Mouse (Mus musculus): ENCODE measurements around the gene Gm37240. TPM values are rescaled to one million over a fixed set of nuclear protein-coding genes. Genes with fewer than 3 reads are reported as not detected.

Gene Gm37240
- total RNA-seq, 2 experiments from 2014 or later = 1.4 to 2.4 TPM

- no peak for TF ChIP-seq CTCF (conservative IDR thresholded peaks at IDR 0.05)
- DNase-seq (ENCODE audit: low spot score in 2 of 2) = no peak
- Histone ChIP-seq H3K4me3 (no peak overlapping the region), H3K27ac (no peak overlapping the region)
Measured at GRCm38 (mm10) chr3:85131878-85132277, 755.4 kb downstream of the Gm37240 start.

- no peak for TF ChIP-seq CTCF (conservative IDR thresholded peaks at IDR 0.05)
- Histone ChIP-seq H3K27ac (no peak overlapping the region), H3K4me3 (no peak overlapping the region)
- no peak for DNase-seq (ENCODE audit: low spot score in 2 of 2)
Measured at GRCm38 (mm10) chr3:85128546-85128945, 758.8 kb downstream of the Gm37240 start.

GRCm38 (mm10) chr3:85126970-85127369 lies 760.3 kb downstream of the Gm37240 start:
- TF ChIP-seq CTCF (conservative IDR thresholded peaks at IDR 0.05) = no peak
- DNase-seq (ENCODE audit: low spot score in 2 of 2) = no peak
- Histone ChIP-seq H3K4me3 (no peak overlapping the region), H3K27ac (no peak overlapping the region)

- Histone ChIP-seq H3K4me3 (no peak overlapping the region), H3K27ac (no peak overlapping the region)
- DNase-seq (ENCODE audit: low spot score in 2 of 2) = no peak
- TF ChIP-seq CTCF (conservative IDR thresholded peaks at IDR 0.05) = no peak
Measured at GRCm38 (mm10) chr3:85125471-85125870, 761.8 kb downstream of the Gm37240 start.

GRCm38 (mm10) chr3:85124924-85125323 lies 762.4 kb downstream of the Gm37240 start:
- Histone ChIP-seq H3K27ac (no peak overlapping the region), H3K4me3 (no peak overlapping the region)
- no peak for TF ChIP-seq CTCF (conservative IDR thresholded peaks at IDR 0.05)
- DNase-seq (ENCODE audit: low spot score in 2 of 2) = no peak

GRCm38 (mm10) chr3:85124410-85124809 lies 762.9 kb downstream of the Gm37240 start:
- H3K4me3 ChIP-seq = no peak overlapping the region
- no peak for DNase-seq (ENCODE audit: low spot score in 2 of 2)
- H3K27ac ChIP-seq = no peak overlapping the region
- TF ChIP-seq CTCF (conservative IDR thresholded peaks at IDR 0.05) = no peak

- H3K4me3 ChIP-seq = no peak overlapping the region
- H3K27ac ChIP-seq = no peak overlapping the region
- no peak for DNase-seq (ENCODE audit: low spot score in 2 of 2)
- no peak for TF ChIP-seq CTCF (conservative IDR thresholded peaks at IDR 0.05)
Measured at GRCm38 (mm10) chr3:85117702-85118101, 769.6 kb downstream of the Gm37240 start.

- no peak for DNase-seq (ENCODE audit: low spot score in 2 of 2)
- no peak for TF ChIP-seq CTCF (conservative IDR thresholded peaks at IDR 0.05)
- Histone ChIP-seq H3K4me3 (no peak overlapping the region), H3K27ac (no peak overlapping the region)
Measured at GRCm38 (mm10) chr3:85117014-85117413, 770.3 kb downstream of the Gm37240 start.

- TF ChIP-seq CTCF (conservative IDR thresholded peaks at IDR 0.05) = no peak
- Histone ChIP-seq H3K27ac (no peak overlapping the region), H3K4me3 (no peak overlapping the region)
- peak; percentile 12 to 33 for DNase-seq (ENCODE audit: low spot score in 2 of 2)
Measured at GRCm38 (mm10) chr3:85115959-85116543, 771.3 kb downstream of the Gm37240 start.

GRCm38 (mm10) chr3:85113565-85113964 lies 773.8 kb downstream of the Gm37240 start:
- Histone ChIP-seq H3K27ac (no peak overlapping the region), H3K4me3 (no peak overlapping the region)
- no peak for TF ChIP-seq CTCF (conservative IDR thresholded peaks at IDR 0.05)
- DNase-seq (ENCODE audit: low spot score in 2 of 2) = no peak

GRCm38 (mm10) chr3:85110762-85111161 lies 776.6 kb downstream of the Gm37240 start:
- no peak for DNase-seq (ENCODE audit: low spot score in 2 of 2)
- H3K4me3 ChIP-seq = no peak overlapping the region
- peak overlapping the region; percentile 51; the same call in 1 of the 2 replicates for H3K27ac ChIP-seq
- TF ChIP-seq CTCF (conservative IDR thresholded peaks at IDR 0.05) = no peak

GRCm38 (mm10) chr3:85109221-85109620 lies 778.1 kb downstream of the Gm37240 start:
- DNase-seq (ENCODE audit: low spot score in 2 of 2) = no peak
- no peak overlapping the region for H3K27ac ChIP-seq
- no peak overlapping the region for H3K4me3 ChIP-seq
- no peak for TF ChIP-seq CTCF (conservative IDR thresholded peaks at IDR 0.05)

GRCm38 (mm10) chr3:85108396-85108795 lies 778.9 kb downstream of the Gm37240 start:
- H3K4me3 ChIP-seq = no peak overlapping the region
- DNase-seq (ENCODE audit: low spot score in 2 of 2) = no peak
- H3K27ac ChIP-seq = no peak overlapping the region
- no peak for TF ChIP-seq CTCF (conservative IDR thresholded peaks at IDR 0.05)

GRCm38 (mm10) chr3:85106956-85107355 lies 780.4 kb downstream of the Gm37240 start:
- no peak for DNase-seq (ENCODE audit: low spot score in 2 of 2)
- no peak overlapping the region for H3K27ac ChIP-seq
- no peak for TF ChIP-seq CTCF (conservative IDR thresholded peaks at IDR 0.05)
- no peak overlapping the region for H3K4me3 ChIP-seq
